Mouse (Mus musculus): Measurements from ENCODE around the gene Larp4. TPM values are rescaled to one million over a fixed set of nuclear protein-coding genes. Genes with fewer than 3 reads are reported as not detected.
"Not testable (repeated sequence)": the region's sequence is repeated elsewhere in the genome, so short reads cannot be mapped to it uniquely, and the experiment has no call there.

Gene Larp4
- 26.9 and 35.4 TPM in 2 replicates for polyA plus RNA-seq (2012; rRNA removed)

GRCm38 (mm10) chr15:99969765-99970164 is at the start of gene Larp4:
TSS of gene Larp4 (plus strand) at chr15:99970065.
- not testable (repeated sequence) for H3K27ac ChIP-seq (ENCODE audit: insufficient read depth, low read length); DNase-seq; H3K4me3 ChIP-seq (replicated peaks; ENCODE audit: insufficient read depth, low read depth, low read length); H3K4me1 ChIP-seq (ENCODE audit: control insufficient read depth, insufficient read depth, low read length); H3K27me3 ChIP-seq (ENCODE audit: control insufficient read depth, insufficient read depth, low read length)
- 90% methylated on average over 6 of the region's 6 CpGs for WGBS

- Histone ChIP-seq H3K27me3 (ENCODE audit: control insufficient read depth, insufficient read depth, low read length) (no peaks in the 10 kb centered on the region), H3K4me1 (ENCODE audit: control insufficient read depth, insufficient read depth, low read length) (no peaks in the 10 kb centered on the region), H3K27ac (ENCODE audit: insufficient read depth, low read length) (no peak overlapping the region), H3K4me3 (replicated peaks; ENCODE audit: insufficient read depth, low read depth, low read length) (no peak overlapping the region)
- WGBS = 55% methylated on average over 8 of the region's 8 CpGs
- DNase-seq = no peak
- TF ChIP-seq CTCF (IDR thresholded peaks at IDR 0.05; ENCODE audit: borderline replicate concordance, insufficient read depth, low read depth, low read length) (no peak), POLR2A (IDR thresholded peaks at IDR 0.05; ENCODE audit: borderline replicate concordance, insufficient read depth, low read length) (no peak)
Measured at GRCm38 (mm10) chr15:99931231-99931630, 38.6 kb upstream of the Larp4 start.

GRCm38 (mm10) chr15:99934501-99934900 is 35.4 kb upstream of the Larp4 start:
- Histone ChIP-seq H3K27me3 (ENCODE audit: control insufficient read depth, insufficient read depth, low read length) (no peaks in the 10 kb centered on the region), H3K4me3 (replicated peaks; ENCODE audit: insufficient read depth, low read depth, low read length) (no peak overlapping the region), H3K4me1 (ENCODE audit: control insufficient read depth, insufficient read depth, low read length) (no peaks in the 10 kb centered on the region), H3K27ac (ENCODE audit: insufficient read depth, low read length) (no peak overlapping the region)
- 42% methylated on average over 1 of the region's 1 CpGs for WGBS
- DNase-seq = no peak
- TF ChIP-seq POLR2A (IDR thresholded peaks at IDR 0.05; ENCODE audit: borderline replicate concordance, insufficient read depth, low read length) (no peak), CTCF (IDR thresholded peaks at IDR 0.05; ENCODE audit: borderline replicate concordance, insufficient read depth, low read depth, low read length) (no peak)

- H3K27me3 ChIP-seq (ENCODE audit: control insufficient read depth, insufficient read depth, low read length) = no peaks in the 10 kb centered on the region
- H3K27ac ChIP-seq (ENCODE audit: insufficient read depth, low read length) = no peak overlapping the region
- H3K4me1 ChIP-seq (ENCODE audit: control insufficient read depth, insufficient read depth, low read length) = no peaks in the 10 kb centered on the region
- DNase-seq = no peak
- no peak overlapping the region for H3K4me3 ChIP-seq (replicated peaks; ENCODE audit: insufficient read depth, low read depth, low read length)
- TF ChIP-seq POLR2A (IDR thresholded peaks at IDR 0.05; ENCODE audit: borderline replicate concordance, insufficient read depth, low read length) (no peak), CTCF (IDR thresholded peaks at IDR 0.05; ENCODE audit: borderline replicate concordance, insufficient read depth, low read depth, low read length) (no peak)
- 95% methylated on average over 3 of the region's 3 CpGs for WGBS
Measured at GRCm38 (mm10) chr15:99936659-99937058, 33.2 kb upstream of the Larp4 start.

GRCm38 (mm10) chr15:99937841-99938240 is 32.0 kb upstream of the Larp4 start:
- Histone ChIP-seq H3K27me3 (ENCODE audit: control insufficient read depth, insufficient read depth, low read length) (no peaks in the 10 kb centered on the region), H3K4me1 (ENCODE audit: control insufficient read depth, insufficient read depth, low read length) (no peaks in the 10 kb centered on the region), H3K27ac (ENCODE audit: insufficient read depth, low read length) (no peak overlapping the region), H3K4me3 (replicated peaks; ENCODE audit: insufficient read depth, low read depth, low read length) (no peak overlapping the region)
- 53% methylated on average over 8 of the region's 8 CpGs for WGBS
- TF ChIP-seq POLR2A (IDR thresholded peaks at IDR 0.05; ENCODE audit: borderline replicate concordance, insufficient read depth, low read length) = no peak
- no peak for DNase-seq

- WGBS = 29% methylated on average over 2 of the region's 2 CpGs
- no peak overlapping the region for H3K4me3 ChIP-seq (replicated peaks; ENCODE audit: insufficient read depth, low read depth, low read length)
- no peaks in the 10 kb centered on the region for H3K4me1 ChIP-seq (ENCODE audit: control insufficient read depth, insufficient read depth, low read length)
- TF ChIP-seq CTCF (IDR thresholded peaks at IDR 0.05; ENCODE audit: borderline replicate concordance, insufficient read depth, low read depth, low read length) (no peak), POLR2A (IDR thresholded peaks at IDR 0.05; ENCODE audit: borderline replicate concordance, insufficient read depth, low read length) (no peak)
- H3K27ac ChIP-seq (ENCODE audit: insufficient read depth, low read length) = no peak overlapping the region
- no peaks in the 10 kb centered on the region for H3K27me3 ChIP-seq (ENCODE audit: control insufficient read depth, insufficient read depth, low read length)
- DNase-seq = peak in 1 of 2 experiments; percentile 3
Measured at GRCm38 (mm10) chr15:99940426-99940825, 29.4 kb upstream of the Larp4 start.

- H3K4me3 ChIP-seq (replicated peaks; ENCODE audit: insufficient read depth, low read depth, low read length) = no peak overlapping the region
- H3K27me3 ChIP-seq (ENCODE audit: control insufficient read depth, insufficient read depth, low read length) = no peaks in the 10 kb centered on the region
- 79% methylated on average over 4 of the region's 4 CpGs for WGBS
- H3K4me1 ChIP-seq (ENCODE audit: control insufficient read depth, insufficient read depth, low read length) = no peaks in the 10 kb centered on the region
- DNase-seq = no peak
- TF ChIP-seq POLR2A (IDR thresholded peaks at IDR 0.05; ENCODE audit: borderline replicate concordance, insufficient read depth, low read length) (no peak), CTCF (IDR thresholded peaks at IDR 0.05; ENCODE audit: borderline replicate concordance, insufficient read depth, low read depth, low read length) (no peak)
- H3K27ac ChIP-seq (ENCODE audit: insufficient read depth, low read length) = no peak overlapping the region
Measured at GRCm38 (mm10) chr15:99940970-99941630, 28.8 kb upstream of the Larp4 start.

- no peaks in the 10 kb centered on the region for H3K4me1 ChIP-seq (ENCODE audit: control insufficient read depth, insufficient read depth, low read length)
- TF ChIP-seq CTCF (IDR thresholded peaks at IDR 0.05; ENCODE audit: borderline replicate concordance, insufficient read depth, low read depth, low read length) = no peak
- no peaks in the 10 kb centered on the region for H3K27me3 ChIP-seq (ENCODE audit: control insufficient read depth, insufficient read depth, low read length)
- WGBS = 68% methylated on average over 4 of the region's 4 CpGs
- no peak overlapping the region for H3K4me3 ChIP-seq (replicated peaks; ENCODE audit: insufficient read depth, low read depth, low read length)
- H3K27ac ChIP-seq (ENCODE audit: insufficient read depth, low read length) = no peak overlapping the region
- no peak for DNase-seq
Measured at GRCm38 (mm10) chr15:99955324-99955723, 14.5 kb upstream of the Larp4 start.
